ENCODE assay signal across 21 mouse cellular contexts in the genomic region with DNA sequence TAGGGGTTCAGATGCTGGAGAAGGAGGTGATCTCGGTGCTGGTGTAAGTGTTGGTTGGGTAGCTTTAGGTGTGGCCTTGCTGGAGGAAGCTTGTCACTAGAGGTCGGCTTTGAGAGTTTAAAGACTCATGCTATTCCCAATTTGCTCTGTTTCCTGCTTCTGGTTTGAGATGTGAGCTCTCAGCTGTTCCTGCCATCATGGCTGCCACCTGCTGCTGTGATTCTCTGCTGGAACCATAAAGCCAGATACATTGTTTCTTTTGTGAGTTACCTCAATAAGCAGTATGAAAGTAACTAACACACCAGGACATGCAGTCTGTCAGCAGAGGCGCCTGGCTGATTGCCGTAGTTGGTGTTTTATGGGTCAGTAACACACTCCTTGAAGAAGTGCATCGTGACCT.
DNase-seq lines count a peak whose midpoint lies in the region; ATAC-seq lines count a peak whose summit lies in the region.
"Had no signal": no experiment of that assay in that cellular context is flagged by ENCODE, and none has a peak within 500 bp of the region (broad histone marks: within the 10 kb centered on the region; RNA-seq: fewer than 3 reads in every experiment).

No protein-coding gene starts in this region.

- H3K9ac ChIP-seq in forebrain, embryonic 15.5 days (replicated peaks): no peak overlapping the region
- H3K9ac ChIP-seq in kidney, embryonic 15.5 days: no peak overlapping the region
- no peak overlapping the region for H3K9ac ChIP-seq in limb, embryonic 12.5 days (replicated peaks)
- H3K9ac ChIP-seq: heart, embryonic 13.5 days; hindbrain, embryonic 13.5 days had no signal

- H3K4me1 ChIP-seq in forebrain, embryonic 10.5 days: no peaks in the 10 kb centered on the region
- H3K4me1 ChIP-seq in forebrain, embryonic 15.5 days: no peaks in the 10 kb centered on the region
- H3K4me1 ChIP-seq in kidney, embryonic 15.5 days: peaks cover 22% of the 10 kb centered on the region
- peaks cover 7% of the 10 kb centered on the region; the same call in 1 of the 2 replicates for H3K4me1 ChIP-seq in embryonic facial prominence, embryonic 10.5 days
- 0 out of 2 replicates have a peak, but pooled peaks cover 2% of the 10 kb centered on the region for H3K4me1 ChIP-seq in limb, embryonic 12.5 days (replicated peaks)
- H3K4me1 ChIP-seq: heart, embryonic 10.5 days; heart, embryonic 13.5 days; hindbrain, embryonic 13.5 days had no signal

- no peak for DNase-seq in forebrain, embryonic 10.5 days (ENCODE audit: extremely low spot score, low spot score)
- no peak for DNase-seq in kidney, adult 8-10 months
- no peak for DNase-seq in embryonic facial prominence, embryonic 10.5 days (ENCODE audit: low spot score)
- no peak for DNase-seq in adipocyte (ENCODE audit: low spot score)
- DNase-seq in left cerebral cortex, adult 11 months (ENCODE audit: low spot score): no peak
- DNase-seq: cerebellum, adult 18-20 months; cerebellum, adult 9-10 months; cerebellum, postnatal 14 days; gastrocnemius, postnatal 10 days; gastrocnemius, postnatal 36 days; heart, adult 2 months; heart, postnatal 14 days; heart, postnatal 4 days had no signal

- H3K4me2 ChIP-seq in forebrain, embryonic 15.5 days (replicated peaks): no peak overlapping the region
- no peak overlapping the region for H3K4me2 ChIP-seq in kidney, embryonic 15.5 days
- no peak overlapping the region for H3K4me2 ChIP-seq in limb, embryonic 12.5 days
- H3K4me2 ChIP-seq: heart, embryonic 13.5 days; hindbrain, embryonic 13.5 days had no signal

- H3K4me3 ChIP-seq in forebrain, embryonic 10.5 days: no peak overlapping the region
- no peak overlapping the region for H3K4me3 ChIP-seq in forebrain, embryonic 15.5 days
- no peak overlapping the region for H3K4me3 ChIP-seq in kidney, embryonic 15.5 days (replicated peaks)
- H3K4me3 ChIP-seq in embryonic facial prominence, embryonic 10.5 days: no peak overlapping the region
- no peak overlapping the region for H3K4me3 ChIP-seq in limb, embryonic 12.5 days (replicated peaks)
- H3K4me3 ChIP-seq: heart, adult 2 months; heart, embryonic 10.5 days; heart, embryonic 13.5 days; hindbrain, embryonic 13.5 days had no signal

- ATAC-seq in forebrain, embryonic 15.5 days (replicated peaks): no peak
- ATAC-seq in kidney, embryonic 15.5 days (replicated peaks; ENCODE audit: low FRiP score): no peak
- ATAC-seq in limb, embryonic 12.5 days (ENCODE audit: insufficient number of reproducible peaks, insufficient read depth, low FRiP score, low TSS enrichment, low read depth): no peak
- ATAC-seq: activated CD4-positive, CD25-positive, alpha-beta regulatory T cell, adult 4 months; forebrain, embryonic 14.5 days had no signal

- WGBS in forebrain, embryonic 10.5 days: 92% methylated on average over 5 of the region's 5 CpGs
- WGBS in forebrain, embryonic 15.5 days: 94% methylated on average over 5 of the region's 5 CpGs
- 72% methylated on average over 5 of the region's 5 CpGs for WGBS in kidney, embryonic 15.5 days
- 88% methylated on average over 5 of the region's 5 CpGs for WGBS in embryonic facial prominence, embryonic 10.5 days
- WGBS in limb, embryonic 12.5 days: 76% methylated on average over 5 of the region's 5 CpGs

- H3K9me3 ChIP-seq in forebrain, embryonic 10.5 days: no peaks in the 10 kb centered on the region
- H3K9me3 ChIP-seq in forebrain, embryonic 15.5 days: no peaks in the 10 kb centered on the region
- H3K9me3 ChIP-seq in kidney, embryonic 15.5 days (replicated peaks): no peaks in the 10 kb centered on the region
- no peaks in the 10 kb centered on the region for H3K9me3 ChIP-seq in embryonic facial prominence, embryonic 10.5 days
- no peaks in the 10 kb centered on the region for H3K9me3 ChIP-seq in limb, embryonic 12.5 days
- H3K9me3 ChIP-seq: heart, embryonic 10.5 days; heart, embryonic 13.5 days; hindbrain, embryonic 13.5 days had no signal

- H3K27me3 ChIP-seq in forebrain, embryonic 10.5 days (ENCODE audit: poor library complexity, severe bottlenecking): no peaks in the 10 kb centered on the region
- H3K27me3 ChIP-seq in forebrain, embryonic 15.5 days: no peaks in the 10 kb centered on the region
- no peaks in the 10 kb centered on the region for H3K27me3 ChIP-seq in kidney, embryonic 15.5 days
- no peaks in the 10 kb centered on the region for H3K27me3 ChIP-seq in embryonic facial prominence, embryonic 10.5 days (replicated peaks; ENCODE audit: low read depth, poor library complexity, severe bottlenecking)
- H3K27me3 ChIP-seq in limb, embryonic 12.5 days: no peaks in the 10 kb centered on the region
- H3K27me3 ChIP-seq: heart, embryonic 13.5 days; hindbrain, embryonic 13.5 days had no signal

- H3K27ac ChIP-seq in forebrain, embryonic 10.5 days: peak overlapping the region; percentile 2; the same call in 1 of the 2 replicates
- H3K27ac ChIP-seq in forebrain, embryonic 15.5 days (replicated peaks): no peak overlapping the region
- H3K27ac ChIP-seq in kidney, embryonic 15.5 days: peak overlapping the region; percentile 80
- peak overlapping the region; percentile 30; the same call in 1 of the 2 replicates for H3K27ac ChIP-seq in embryonic facial prominence, embryonic 10.5 days (replicated peaks)
- H3K27ac ChIP-seq in limb, embryonic 12.5 days: peak overlapping the region; percentile 51; the same call in 1 of the 2 replicates
- H3K27ac ChIP-seq: heart, adult 2 months; heart, embryonic 10.5 days; heart, embryonic 13.5 days; hindbrain, embryonic 13.5 days had no signal

- H3K36me3 ChIP-seq in forebrain, embryonic 10.5 days (replicated peaks): no peaks in the 10 kb centered on the region
- no peaks in the 10 kb centered on the region for H3K36me3 ChIP-seq in forebrain, embryonic 15.5 days
- H3K36me3 ChIP-seq in kidney, embryonic 15.5 days: no peaks in the 10 kb centered on the region
- H3K36me3 ChIP-seq in embryonic facial prominence, embryonic 10.5 days (replicated peaks): no peaks in the 10 kb centered on the region
- H3K36me3 ChIP-seq in limb, embryonic 12.5 days: no peaks in the 10 kb centered on the region
- H3K36me3 ChIP-seq: heart, embryonic 10.5 days; heart, embryonic 13.5 days; hindbrain, embryonic 13.5 days had no signal
